Mouse (Mus musculus) adrenal gland, postnatal 10 days (tissue): Measurements from ENCODE around the gene Rmi1. TPM values are rescaled to one million over a fixed set of nuclear protein-coding genes. Genes with fewer than 3 reads are reported as not detected.

Source experiments
- microRNA-seq: library from miRNA; unstranded; fragments of <30 nt; microRNA quantifications from one replicate; pipeline ENCODE4 v1.2.0, GENCODE M21; 2021
- total RNA-seq, 2 experiments: library from RNA; stranded (reverse); gene quantifications; 2 replicates each; pipeline ENCODE4 v1.2.3; 2021

Gene Rmi1
- total RNA-seq, 2 experiments from 2014 or later = 15.2 to 19.8 TPM

Small RNA genes within 50 kb of the gene (microRNA-seq; reads per million reads assigned to microRNA genes)
- 348 reads per million, percentile 61 among the genes with 10 or more reads in this experiment for gene Mir7-1

Other genes starting within 250 kb of the Rmi1 start
- 10 to 100 TPM; 43.8 to 48.6 TPM for gene Idnk, start 244.6 kb upstream of the Rmi1 start, total RNA-seq
- gene Ubqln1, start 186.6 kb upstream of the Rmi1 start, total RNA-seq = 10 to 100 TPM; 89.6 to 93.1 TPM
- 10 to 100 TPM; 41.0 to 42.1 TPM for gene Gkap1, start 126.5 kb upstream of the Rmi1 start, total RNA-seq
- 1 to 10 TPM; 1.3 to 1.5 TPM for gene Kif27, start 43.1 kb upstream of the Rmi1 start, total RNA-seq
- 10 to 100 TPM; 26.6 to 27.2 TPM for gene 2210016F16Rik, start 17.0 kb upstream of the Rmi1 start, total RNA-seq
- 100 to 1,000 TPM; 858 to 894 TPM for gene Hnrnpk, start 1.1 kb downstream of the Rmi1 start, total RNA-seq
- not detected for gene Slc28a3, start 208.6 kb downstream of the Rmi1 start, total RNA-seq